16 mouse cellular contexts compared by ENCODE assay signal in the genomic region with DNA sequence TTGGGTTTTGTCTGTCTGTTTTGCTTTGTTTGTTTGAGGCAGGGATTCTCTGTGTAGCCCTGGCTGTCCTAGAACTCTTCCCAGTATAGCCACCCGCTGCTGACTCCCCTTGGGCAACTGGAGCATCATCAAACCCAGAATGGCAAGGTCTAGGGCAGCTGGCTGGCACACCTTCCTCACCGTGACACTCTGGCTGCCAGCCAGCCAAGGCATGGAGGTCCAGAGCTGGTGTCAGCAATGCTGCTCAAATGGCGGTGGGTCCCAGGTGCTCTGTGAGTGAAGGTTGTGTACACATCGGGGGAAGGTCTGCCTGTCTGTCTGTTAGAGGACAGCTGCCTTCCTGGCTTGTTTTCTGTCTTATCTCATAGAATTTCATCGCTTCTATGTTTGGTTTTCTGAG. TPM values are rescaled to one million over a fixed set of nuclear protein-coding genes. Genes with fewer than 3 reads are reported as not detected.
"Had no signal": no experiment of that assay in that cellular context is flagged by ENCODE, and none has a peak within 500 bp of the region (broad histone marks: within the 10 kb centered on the region; RNA-seq: fewer than 3 reads in every experiment).

No protein-coding gene starts in this region.

- H3K9me3 ChIP-seq: neural tube, embryonic 12.5 days; neural tube, embryonic 13.5 days; neural tube, embryonic 15.5 days; stomach, embryonic 15.5 days had no signal

- H3K4me3 ChIP-seq: neural tube, embryonic 12.5 days; neural tube, embryonic 13.5 days; neural tube, embryonic 15.5 days; stomach, embryonic 15.5 days had no signal

- DNase-seq: retina, postnatal 1 day; right cerebral cortex, adult 18-20 months; right cerebral cortex, postnatal 14 days; right cerebral cortex, postnatal 25 days; right cerebral cortex, postnatal 4 days; spleen, adult 18-20 months; thymus, adult 18-20 months; thymus, adult 2 months; thymus, postnatal 14 days; thymus, postnatal 25 days; thymus, postnatal 4 days had no signal

- H3K27me3 ChIP-seq: neural tube, embryonic 12.5 days; neural tube, embryonic 13.5 days; neural tube, embryonic 15.5 days; stomach, embryonic 15.5 days had no signal

- H3K36me3 ChIP-seq: neural tube, embryonic 12.5 days; neural tube, embryonic 13.5 days; neural tube, embryonic 15.5 days; stomach, embryonic 15.5 days had no signal

- H3K4me1 ChIP-seq: neural tube, embryonic 12.5 days; neural tube, embryonic 15.5 days had no signal

RNA-seq across cellular contexts. Expression of a gene that starts 3.4 kb away (rescaled TPM):
- total RNA-seq: neutrophil, adult 5-6 weeks had no signal
